Mouse (Mus musculus) gastrocnemius, postnatal 10 days (tissue): Measurements from ENCODE around the gene Ebf1. TPM values are rescaled to one million over a fixed set of nuclear protein-coding genes. Genes with fewer than 3 reads are reported as not detected.

Experiments used
- DNase-seq: peaks from one replicate; pipeline ENCODE4 v3.0.0; 2021; ENCODE audit warnings: mixed read lengths
- total RNA-seq, 2 experiments: library from RNA; stranded (reverse); gene quantifications; 2 replicates each; pipeline ENCODE4 v1.2.3; 2021

The Ebf1 gene
- total RNA-seq, 2 experiments from 2014 or later = 25.8 to 36.2 TPM

GRCm38 (mm10) chr11:44784255-44785029 is 167.3 kb downstream of the Ebf1 start:
- no peak for DNase-seq

GRCm38 (mm10) chr11:44785063-44785462 is 167.9 kb downstream of the Ebf1 start:
- DNase-seq = no peak

GRCm38 (mm10) chr11:44785479-44785878 is 168.4 kb downstream of the Ebf1 start:
- no peak for DNase-seq

DNA sequence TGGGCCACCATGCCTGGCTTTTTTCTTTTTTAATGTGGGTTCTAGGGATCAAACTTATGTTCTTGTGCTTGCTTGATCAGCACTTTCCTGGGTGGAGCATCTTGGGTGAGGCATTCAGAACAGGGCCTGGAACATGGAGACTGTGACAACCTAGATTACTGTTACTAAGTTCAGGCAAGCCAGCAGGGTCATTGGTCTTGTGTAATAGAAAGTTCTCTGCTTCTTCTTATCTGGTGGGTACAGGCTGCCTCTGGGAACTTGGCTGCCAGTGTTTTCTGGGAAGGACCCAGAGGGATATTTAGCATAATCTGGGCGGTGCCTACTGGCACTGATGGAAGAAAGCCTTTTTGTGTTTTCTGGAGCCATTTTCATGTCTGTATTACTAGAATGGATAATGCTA is 170.9 kb downstream of the Ebf1 start:
- no peak for DNase-seq

DNA sequence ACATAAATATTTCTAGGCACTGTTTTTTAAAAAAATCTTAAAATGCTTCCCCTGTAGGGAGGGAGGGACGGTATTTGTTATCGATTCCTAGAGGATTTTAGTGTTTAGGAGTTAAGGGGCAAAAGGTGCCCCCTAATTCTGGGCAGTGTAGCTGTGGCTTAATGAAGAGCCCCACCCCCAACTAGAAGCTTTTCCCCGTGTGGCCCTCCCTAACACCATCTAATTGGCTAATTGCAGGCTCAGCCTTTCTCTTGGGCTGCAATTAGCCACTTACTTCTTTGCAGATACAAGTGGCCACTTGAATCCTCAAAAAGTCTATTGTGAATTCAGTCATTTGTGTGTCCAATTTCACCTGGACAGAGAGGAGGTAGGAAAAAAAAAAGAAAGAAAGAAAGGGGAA is 175.7 kb downstream of the Ebf1 start:
- DNase-seq = no peak

- DNase-seq = no peak
These were observed 177.8 kb downstream of the Ebf1 start for GRCm38 (mm10) chr11:44794883-44795282.

DNA sequence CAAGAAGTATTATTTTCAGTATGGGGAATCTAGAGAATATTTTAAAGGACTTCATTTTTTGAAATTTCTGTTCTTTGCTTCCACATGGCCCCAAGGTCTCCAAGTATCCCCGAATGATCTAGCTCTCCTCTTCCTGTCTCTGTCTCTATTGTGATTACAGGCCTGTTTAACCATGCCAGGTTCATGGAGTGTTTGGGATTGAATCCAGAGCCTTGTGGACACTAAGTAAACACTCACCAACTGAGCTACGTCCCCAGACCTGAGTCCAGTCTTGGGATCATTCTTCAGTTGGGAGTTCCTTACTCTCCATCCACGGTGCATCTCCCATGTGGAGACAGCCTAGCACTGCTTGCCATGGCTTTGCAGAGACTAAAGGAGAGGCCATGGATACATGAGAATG is 178.7 kb downstream of the Ebf1 start:
- DNase-seq = no peak

DNA sequence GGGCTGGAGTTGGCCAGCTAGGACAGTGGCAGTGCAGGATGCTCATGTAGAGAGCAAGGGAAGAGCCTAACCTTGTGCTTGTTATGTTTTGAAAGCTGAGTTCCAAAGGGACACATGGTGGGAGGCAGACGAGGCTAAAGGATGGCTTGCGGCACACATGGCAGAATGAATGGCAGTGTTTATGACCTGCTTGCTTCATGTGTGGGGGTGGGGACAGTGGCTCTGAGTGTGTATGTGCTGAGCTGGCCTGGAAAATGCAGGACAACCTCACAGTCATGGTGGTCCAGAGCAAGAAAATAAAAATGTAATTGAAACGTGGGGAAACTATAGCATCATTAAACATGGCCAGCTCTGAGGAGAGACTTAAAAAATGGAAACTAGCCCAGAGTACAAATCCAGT is 181.2 kb downstream of the Ebf1 start:
- DNase-seq = no peak

GRCm38 (mm10) chr11:44804046-44804445 is 186.9 kb downstream of the Ebf1 start:
- DNase-seq = no peak

- DNase-seq = no peak
These were observed 189.5 kb downstream of the Ebf1 start for GRCm38 (mm10) chr11:44806589-44806988.

DNA sequence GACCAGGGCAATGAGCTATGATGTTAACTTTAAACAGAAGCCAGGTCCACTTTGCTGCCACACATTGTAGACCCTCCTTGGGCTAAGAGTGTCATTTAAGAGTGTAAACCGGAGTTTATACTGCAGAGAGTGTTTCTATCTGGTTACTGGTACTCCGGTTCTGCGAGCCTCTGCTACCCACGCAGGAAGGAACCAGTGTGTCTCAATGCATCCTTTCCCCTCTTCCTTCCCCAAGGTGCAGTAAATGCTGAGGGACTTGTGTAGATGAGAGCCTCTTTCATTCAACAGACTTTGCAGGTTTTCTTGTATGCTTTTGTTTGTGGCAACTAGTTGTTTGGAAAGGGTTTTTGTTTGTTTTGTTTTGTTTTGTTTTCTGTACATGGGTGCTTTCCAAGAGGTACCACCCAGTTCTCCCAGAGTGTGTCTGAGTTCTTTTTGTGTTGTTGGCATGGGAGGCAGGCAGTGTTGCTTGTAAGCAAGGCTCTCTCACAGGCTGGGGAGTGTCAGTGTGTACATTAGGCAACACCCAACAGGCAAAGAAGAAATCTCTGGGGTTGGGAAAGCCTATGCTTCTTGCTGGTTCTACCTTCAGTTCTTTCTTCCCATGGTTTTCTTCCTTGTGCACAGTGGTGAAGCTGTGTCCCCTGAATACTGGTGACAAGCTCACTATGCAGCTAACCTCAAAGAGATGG is 191.9 kb downstream of the Ebf1 start:
- DNase-seq = no peak

GRCm38 (mm10) chr11:44811007-44811406 is 193.9 kb downstream of the Ebf1 start:
- DNase-seq = no peak

- DNase-seq = no peak
These were observed 195.2 kb downstream of the Ebf1 start for GRCm38 (mm10) chr11:44812193-44812746.

DNA sequence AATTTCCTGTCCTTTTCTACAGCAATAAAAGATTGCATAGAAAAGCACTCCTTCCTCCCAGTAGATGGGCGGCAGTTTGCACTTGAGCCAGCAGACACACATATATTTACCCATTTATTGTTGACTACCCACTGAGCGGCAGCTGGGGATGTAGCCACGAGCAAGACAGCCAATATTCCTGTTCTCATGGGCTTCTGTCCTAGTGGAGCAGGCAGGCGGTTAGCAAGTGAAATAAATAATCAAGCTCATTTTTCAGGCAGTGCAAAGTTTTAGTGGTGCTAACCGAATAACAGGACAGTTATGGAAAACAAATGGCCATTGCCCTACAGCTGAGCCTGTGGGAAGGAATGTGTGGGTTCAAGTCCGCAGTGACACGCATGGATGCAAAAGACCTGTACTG is 196.4 kb downstream of the Ebf1 start:
- no peak for DNase-seq

GRCm38 (mm10) chr11:44814847-44815246 is 197.7 kb downstream of the Ebf1 start:
- peak; percentile 24 for DNase-seq

- DNase-seq = no peak
These were observed 198.9 kb downstream of the Ebf1 start for GRCm38 (mm10) chr11:44815991-44816390.

GRCm38 (mm10) chr11:44822312-44822711 is 205.2 kb downstream of the Ebf1 start:
- DNase-seq = no peak

GRCm38 (mm10) chr11:44832227-44832939 is 215.3 kb downstream of the Ebf1 start:
- DNase-seq = no peak

DNA sequence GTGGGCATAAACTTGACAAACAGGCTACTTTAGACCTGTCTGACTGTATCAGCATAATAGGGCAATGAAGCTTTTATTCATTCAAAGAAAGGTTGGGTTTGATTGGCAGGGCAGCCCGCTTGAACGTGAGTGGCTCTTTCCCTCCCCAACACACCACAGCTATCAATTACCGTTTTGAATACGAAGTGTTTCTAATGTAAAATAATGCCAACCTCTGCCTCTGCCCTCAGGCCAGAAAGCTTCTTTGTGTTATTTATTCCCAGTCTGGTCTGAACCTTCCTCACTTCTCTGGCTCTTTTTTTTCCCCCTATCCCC is 215.8 kb downstream of the Ebf1 start:
- DNase-seq = no peak

DNA sequence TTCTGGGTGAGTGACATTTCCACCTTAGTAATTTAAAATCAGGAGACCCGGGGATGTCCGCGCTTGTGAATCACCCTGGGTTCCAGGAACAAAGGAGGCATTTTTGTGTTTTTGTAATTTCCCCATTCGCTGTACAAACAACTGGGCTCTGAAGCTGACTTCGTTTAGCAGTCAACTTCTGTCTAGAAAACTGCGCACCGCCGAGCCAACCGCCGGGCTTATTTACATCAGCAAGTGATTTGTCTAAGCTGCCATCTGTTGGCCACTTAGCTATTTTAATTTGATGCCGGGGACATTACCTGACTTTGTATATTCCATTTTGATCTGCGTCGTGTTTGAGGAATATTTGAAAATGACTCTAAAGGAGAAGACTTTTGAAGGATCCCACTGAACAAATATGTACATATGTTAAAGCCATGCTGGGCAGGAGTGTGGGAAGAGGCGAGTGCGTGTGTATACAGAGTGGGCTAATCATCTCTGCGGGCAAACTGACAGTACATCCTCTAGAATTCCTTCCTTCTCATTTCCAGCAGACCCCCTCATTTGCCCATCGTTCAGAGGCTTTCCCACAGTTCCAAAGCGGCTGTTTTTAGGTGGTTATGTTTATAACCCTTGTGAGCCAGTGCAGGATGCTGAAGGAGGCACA is 216.4 kb downstream of the Ebf1 start:
- no peak for DNase-seq

DNA sequence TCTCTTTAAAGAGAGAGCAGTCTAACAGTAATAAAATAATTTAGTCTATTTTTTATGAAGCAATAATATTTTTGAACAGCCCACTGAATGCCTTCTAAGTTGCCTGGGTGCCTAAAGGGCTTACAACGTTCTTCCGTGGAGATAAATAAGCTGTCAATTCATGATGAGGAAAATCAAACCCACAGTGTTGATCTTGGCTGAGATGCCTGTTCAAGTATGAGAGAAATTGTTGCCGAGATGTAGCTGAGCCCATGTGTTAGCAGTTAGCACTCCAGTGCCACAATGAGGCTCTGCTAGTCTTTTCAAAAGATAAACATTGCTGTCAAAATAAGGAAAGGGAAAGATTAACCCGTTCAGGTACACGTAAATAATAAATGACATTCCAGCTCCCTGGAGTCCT is 218.0 kb downstream of the Ebf1 start:
- no peak for DNase-seq

DNA sequence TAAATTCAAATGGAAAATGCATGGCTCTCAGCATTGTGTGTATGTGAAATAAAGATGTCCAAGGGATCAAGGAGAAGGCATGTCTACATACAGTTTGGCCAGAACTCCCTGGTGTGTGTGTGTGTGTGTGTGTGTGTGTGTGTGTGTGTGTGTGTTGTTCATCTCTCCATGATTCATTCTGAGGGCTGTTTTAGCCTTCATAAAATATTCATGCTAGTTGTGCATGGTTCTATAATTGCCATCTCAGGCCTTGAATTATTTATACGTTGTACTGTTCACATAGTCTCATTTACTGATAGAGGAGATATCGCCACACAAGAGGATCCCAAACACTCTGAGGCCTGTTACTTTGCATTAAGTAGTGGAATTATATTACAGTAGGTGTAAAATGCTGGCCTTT is 220.5 kb downstream of the Ebf1 start:
- DNase-seq = no peak
